Comparison of ENCODE assay signal across 19 mouse cellular contexts in the genomic region with DNA sequence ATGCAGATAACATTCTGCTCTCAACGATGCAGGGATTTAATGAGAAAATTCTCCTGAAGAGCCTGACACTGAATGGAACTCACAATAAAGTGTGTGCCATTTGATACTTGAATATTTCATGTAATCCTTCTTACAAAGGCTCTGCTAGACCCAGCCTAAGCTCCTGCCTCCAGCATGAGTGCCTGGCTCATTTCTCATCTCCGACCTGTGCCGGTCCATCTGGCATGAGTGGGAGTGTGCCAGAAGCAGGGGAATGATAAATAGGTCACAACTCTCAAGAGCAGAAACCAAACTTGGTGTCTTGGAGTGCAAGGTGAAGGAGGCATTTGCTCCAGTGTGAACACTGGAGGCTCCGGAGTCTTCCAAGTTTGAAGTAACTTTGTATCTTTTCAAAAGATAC. TPM values are rescaled to one million over a fixed set of nuclear protein-coding genes. Genes with fewer than 3 reads are reported as not detected.
DNase-seq lines count a peak whose midpoint lies in the region; ATAC-seq lines count a peak whose summit lies in the region.
"Had no signal": no experiment of that assay in that cellular context is flagged by ENCODE, and none has a peak within 500 bp of the region (broad histone marks: within the 10 kb centered on the region; RNA-seq: fewer than 3 reads in every experiment).

No protein-coding gene starts in this region.

- peak; percentile 47 for DNase-seq in left cerebral cortex, postnatal 4 days
- DNase-seq in left cerebral cortex, adult 9 months (ENCODE audit: low spot score in 2 of 2): no peak
- DNase-seq in cerebellum, adult 11 months: peak; percentile 84
- DNase-seq in cerebellum, adult 8-10 months: peak; percentile 84
- peak; percentile 86 to 90 for DNase-seq in cerebellum, postnatal 25 days
- DNase-seq in kidney, adult 9 months: no peak
- DNase-seq: adrenal gland, adult 2 months; embryo, embryonic 11 days; gastrocnemius, postnatal 14 days; heart, adult 11 months; heart, postnatal 4 days; kidney, adult 2 months; kidney, postnatal 10 days; right cerebral cortex, postnatal 4 days; thymus, adult 2 months; thymus, postnatal 36 days had no signal

- intact Hi-C loops in left cerebral cortex, postnatal 4 days (cut with DNase I): no loop called here

- no peak for ATAC-seq in megakaryocyte progenitor cell, adult 5-6 weeks (replicated peaks; ENCODE audit: poor library complexity)
- ATAC-seq: forebrain, embryonic 14.5 days; intestine, embryonic 15.5 days had no signal

RNA-seq across cellular contexts. Expression of gene Sgk1, which starts 13.4 kb away (rescaled TPM):
- total RNA-seq in left cerebral cortex, postnatal 4 days (2021): 10 to 100 TPM; 70.3 to 86.9 TPM
- 5.4 and 11.5 TPM in 2 replicates for total RNA-seq in megakaryocyte progenitor cell, adult 5-6 weeks (2015)
- total RNA-seq in megakaryocyte progenitor cell, adult 5-6 weeks (2017): 8.9 and 28.0 TPM in 2 replicates

Comparison
In these comparisons a context has a peak if more than half of its experiments do, and no peak if none do; other contexts are left out.
1. DNase-seq: peak in left cerebral cortex, postnatal 4 days (single experiment), cerebellum, adult 11 months (single experiment), cerebellum, adult 8-10 months (single experiment) and cerebellum, postnatal 25 days (2 of 2); none in left cerebral cortex, adult 9 months (0 of 2) and kidney, adult 9 months (single experiment).